Mouse (Mus musculus) left cerebral cortex, adult 8-10 months (tissue): ENCODE measurements around the gene Klrb1c. TPM values are rescaled to one million over a fixed set of nuclear protein-coding genes. Genes with fewer than 3 reads are reported as not detected.
A peak's percentile ranks its signal among the peaks of the same experiment; 100 is the strongest.
"Not testable (repeated sequence)": the region's sequence is repeated elsewhere in the genome, so short reads cannot be mapped to it uniquely, and the experiment has no call there.

Experiments
- DNase-seq, 2 experiments: peaks; one replicate each; pipeline ENCODE4 v3.0.0; 2022; ENCODE audit warnings: low spot score in 2 of 2
- total RNA-seq, 4 experiments: library from RNA; stranded (reverse); gene quantifications; 2 replicates each; pipeline ENCODE4 v1.2.4; 2022

Klrb1c gene
- under 1 TPM in 1 of 4 experiments, not detected in 3; 0.25 TPM for total RNA-seq

- no peak for DNase-seq
Observed at GRCm38 (mm10) chr6:128789115-128789514, at the start of gene Klrb1c. Gene Klrb1c, minus strand, starts transcription at chr6:128789215.

DNA sequence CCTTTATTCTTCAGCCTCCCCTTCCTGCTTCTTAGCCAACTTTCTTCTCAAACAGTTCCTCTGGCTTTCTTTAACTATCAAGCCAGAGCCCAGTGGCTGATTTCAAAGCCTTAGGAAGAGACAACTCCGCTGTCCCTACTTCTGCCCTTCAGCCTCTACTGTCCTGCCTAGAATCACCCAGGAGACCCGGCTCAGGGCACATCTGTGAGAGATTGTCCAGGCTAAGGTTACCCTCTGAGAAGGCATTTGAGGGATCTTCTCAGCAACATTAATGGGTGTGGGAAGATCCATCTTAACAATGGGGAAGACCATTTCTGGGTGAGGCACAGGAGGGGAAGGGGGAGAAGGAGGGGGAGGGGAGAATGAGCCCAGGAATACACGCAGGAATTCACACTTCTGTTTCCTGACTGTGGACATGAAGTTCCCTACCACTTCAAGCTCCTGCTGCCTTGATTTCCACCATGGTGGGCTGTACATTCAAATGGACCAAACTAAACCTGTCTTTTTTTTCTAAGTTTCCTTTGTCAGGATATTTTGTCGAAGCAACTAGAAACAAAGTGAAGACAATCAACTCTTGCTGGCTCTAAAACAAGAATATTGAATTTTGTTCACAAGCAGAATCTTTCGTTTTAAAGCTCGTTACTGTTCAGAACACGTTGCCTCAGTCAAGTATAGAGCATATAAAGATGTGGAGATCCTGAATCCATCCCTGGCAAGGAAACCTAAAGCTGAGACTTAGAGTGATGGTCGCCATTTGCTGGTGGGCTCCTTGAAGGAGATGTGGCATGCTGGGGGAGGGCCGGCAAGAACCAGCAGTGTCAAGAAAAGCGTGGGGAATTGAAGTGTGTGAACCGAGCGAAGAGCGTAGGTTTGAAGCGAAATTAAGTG lies 48.7 kb upstream of the Klrb1c start:
- DNase-seq = no peak

GRCm38 (mm10) chr6:128836955-128837334 lies 47.9 kb upstream of the Klrb1c start:
- no peak for DNase-seq

- DNase-seq = no peak
Observed at GRCm38 (mm10) chr6:128836191-128836954, 47.4 kb upstream of the Klrb1c start.

DNA sequence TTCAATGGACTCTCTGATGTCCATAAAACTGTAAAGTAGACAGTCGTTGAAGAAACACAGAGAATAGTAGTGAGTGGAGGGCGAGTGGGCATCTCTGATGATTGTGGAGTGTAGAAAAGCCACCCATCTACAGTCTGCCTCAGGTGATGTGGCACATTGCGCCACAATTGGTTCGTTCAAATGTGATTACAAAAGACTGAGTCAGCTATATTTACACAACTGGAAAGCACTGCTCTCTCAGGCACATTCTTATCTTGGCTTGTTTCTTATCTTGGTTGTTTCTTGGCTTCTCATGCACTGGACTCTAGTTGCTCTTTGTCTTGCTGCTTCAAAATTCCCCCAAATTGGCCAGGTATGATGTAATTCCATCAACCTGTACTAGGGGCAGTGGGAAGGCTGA lies 46.6 kb upstream of the Klrb1c start:
- no peak for DNase-seq

DNA sequence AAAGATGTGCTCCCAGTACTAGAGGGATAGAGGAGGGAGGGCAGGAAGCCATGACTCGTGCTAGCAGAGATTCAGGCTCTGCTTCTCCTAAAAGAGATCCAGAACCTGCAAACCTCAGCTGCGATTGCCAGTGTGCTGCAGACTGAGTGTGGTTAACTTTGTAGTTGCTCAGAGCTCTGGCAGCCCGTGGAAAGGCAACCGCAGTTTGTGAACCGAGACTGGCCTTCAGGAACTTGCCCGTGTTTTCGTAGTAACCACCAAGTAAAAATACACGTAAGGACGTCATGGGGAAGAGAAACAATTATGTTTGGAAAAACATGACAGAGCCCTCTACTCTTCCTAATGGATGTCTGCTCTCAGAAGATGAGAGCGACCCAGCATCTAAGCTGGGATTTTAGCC lies 44.0 kb upstream of the Klrb1c start:
- no peak for DNase-seq

DNA sequence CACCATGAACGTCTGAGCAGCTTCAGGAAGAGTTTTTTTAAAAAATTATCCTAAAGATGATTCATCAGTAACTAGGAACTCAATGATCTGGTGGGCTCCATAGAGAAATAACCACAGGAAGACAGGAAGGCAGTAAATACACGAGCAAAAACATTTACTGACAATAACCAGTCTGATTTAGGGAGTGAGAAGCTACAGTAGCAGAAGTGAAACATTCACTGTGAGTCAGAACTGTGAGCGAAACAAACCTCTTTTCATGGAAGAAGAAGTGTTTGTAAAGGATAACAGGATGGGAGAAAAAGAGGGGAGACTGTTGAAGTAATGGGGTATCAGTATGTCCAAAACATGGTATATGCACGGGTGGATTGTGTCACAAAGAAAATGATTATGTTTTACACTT lies 40.8 kb upstream of the Klrb1c start:
- no peak for DNase-seq

DNA sequence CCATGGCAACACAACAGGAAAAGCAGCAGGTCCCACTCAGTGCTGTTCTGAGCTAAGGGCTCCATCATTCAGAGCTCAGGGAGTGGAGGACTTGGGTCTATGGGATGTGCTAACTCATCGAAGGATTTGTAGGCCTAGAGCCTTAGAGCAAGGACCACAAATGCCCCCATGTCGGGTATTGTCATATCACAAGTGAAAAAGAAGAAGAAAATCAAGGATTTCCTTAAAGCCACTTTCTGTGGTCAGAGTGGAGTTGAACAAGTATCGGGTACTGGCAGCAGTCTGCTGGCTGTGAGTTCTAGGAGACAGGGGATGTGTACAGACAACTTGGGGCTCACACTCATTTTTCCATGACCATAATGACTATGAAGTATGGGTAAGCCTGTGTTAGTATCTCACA lies 37.8 kb upstream of the Klrb1c start:
- DNase-seq = no peak

DNA sequence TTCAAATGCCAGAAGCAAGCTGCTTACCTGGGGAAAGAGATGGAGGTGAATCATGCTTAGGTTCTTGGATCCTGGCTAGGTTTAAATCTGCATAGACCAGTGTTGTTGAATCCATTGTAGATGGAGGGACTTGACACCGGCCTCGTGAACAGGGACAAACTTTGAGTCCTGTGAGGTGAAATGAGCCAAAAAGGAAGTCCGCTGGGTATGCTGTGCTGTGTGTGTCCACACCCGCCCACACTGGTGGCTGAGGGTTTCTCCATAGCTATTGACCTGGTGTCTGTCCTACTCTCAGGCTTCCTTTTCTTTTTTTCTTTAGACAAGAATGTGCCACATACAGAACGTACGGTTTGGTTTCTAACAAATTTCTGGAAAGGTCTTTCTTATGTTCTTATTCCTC lies 37.1 kb upstream of the Klrb1c start, which contains the start of the genes Gm44511 and Klrb1b:
Gene Gm44511 (minus strand): TSS at position 184 of the 400 bp plus-strand sequence.
Gene Klrb1b (minus strand): TSS at position 200 of the 400 bp plus-strand sequence.
- no peak for DNase-seq

DNA sequence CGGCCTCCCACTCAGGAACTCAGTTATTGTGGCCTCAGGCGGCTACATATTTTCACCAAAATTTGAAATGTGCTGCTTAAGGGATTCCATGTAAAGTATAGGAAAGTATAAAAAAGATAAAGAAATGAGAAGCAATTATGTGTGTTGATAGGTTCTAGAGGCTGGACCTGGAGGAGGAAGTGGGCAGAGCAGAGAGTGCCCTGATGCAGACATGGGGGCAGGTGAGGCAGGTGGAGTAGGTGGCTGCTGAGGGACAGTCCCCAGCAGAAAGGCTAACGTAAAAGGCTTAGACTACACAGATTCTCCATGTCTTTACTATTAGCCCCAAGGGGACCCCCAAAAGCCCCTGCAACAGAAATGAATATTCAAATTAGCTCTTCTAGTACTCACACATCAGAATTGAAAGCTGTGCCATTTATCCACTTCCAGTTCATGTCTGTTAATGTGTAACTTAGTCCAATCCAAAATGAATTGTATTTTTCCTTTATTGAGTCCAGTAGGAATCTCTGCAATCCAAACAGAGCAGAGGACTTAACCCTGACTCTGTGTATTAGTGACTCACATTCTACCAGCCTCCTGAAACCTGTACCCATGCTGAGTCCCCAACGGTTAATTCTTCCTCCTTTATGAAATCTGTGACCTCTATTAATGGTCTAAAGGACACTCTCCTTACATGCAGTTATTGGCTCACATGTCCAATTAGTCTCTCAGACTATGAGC lies 29.2 kb upstream of the Klrb1c start:
- DNase-seq = no peak

DNA sequence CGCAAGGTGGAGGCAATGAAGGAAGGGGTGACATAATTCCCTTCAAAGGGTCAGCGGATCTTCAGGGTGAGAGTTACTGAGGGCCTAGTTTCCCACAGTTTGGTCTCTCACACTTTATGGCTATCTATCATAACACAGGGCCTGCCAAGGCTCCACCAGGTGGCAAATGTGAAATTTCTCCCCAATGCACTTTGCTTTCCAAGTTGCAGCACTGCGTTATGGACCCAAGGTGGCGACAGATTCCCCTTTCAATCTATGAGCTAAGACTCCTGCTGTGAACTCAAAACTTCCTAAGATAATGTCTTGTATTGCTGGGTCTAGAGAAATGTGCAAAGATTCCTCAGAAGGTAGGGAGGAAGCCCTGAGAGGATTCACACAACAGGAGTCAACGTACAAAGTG lies 19.5 kb upstream of the Klrb1c start:
- no peak for DNase-seq

GRCm38 (mm10) chr6:128807021-128807420 lies 18.0 kb upstream of the Klrb1c start:
- no peak for DNase-seq

DNA sequence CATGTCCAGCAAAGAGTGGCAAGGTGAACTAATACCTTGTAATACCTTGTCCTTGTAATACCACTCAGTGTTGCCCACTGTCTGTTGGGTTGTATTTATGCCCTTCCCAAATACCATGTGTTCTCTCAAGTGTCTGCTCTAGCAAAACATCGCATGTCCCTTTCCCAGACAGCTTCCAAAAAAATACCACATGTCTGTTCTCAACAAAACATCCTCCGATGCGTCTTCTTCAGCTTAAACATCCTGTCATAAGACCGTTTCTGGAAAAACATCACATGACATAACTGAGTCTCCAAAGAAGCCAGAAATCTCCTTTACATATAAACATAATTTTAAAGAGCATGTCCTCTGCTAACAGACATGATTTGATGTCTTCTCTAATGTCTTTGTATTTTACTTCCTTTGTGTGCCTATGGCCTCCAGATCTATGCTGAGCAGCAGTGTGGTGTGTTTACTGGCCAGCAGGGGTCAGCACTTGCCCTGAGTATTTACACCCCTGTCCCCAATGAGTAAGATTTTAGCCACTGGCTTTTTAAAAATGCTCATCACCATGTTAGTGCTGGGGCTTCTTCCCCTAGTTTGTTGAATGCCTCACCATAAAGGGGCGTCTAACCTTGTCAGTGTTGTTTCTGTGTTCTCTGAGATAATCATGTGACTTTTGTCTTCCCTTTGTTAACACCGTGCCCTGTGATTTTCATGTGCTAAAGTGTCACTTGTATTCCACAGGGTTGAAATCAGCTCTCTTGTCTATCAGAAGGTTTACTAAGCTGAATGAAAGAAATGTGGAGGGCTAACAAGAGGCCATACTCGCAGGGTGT lies 16.0 kb upstream of the Klrb1c start:
- not testable (repeated sequence) for DNase-seq

DNA sequence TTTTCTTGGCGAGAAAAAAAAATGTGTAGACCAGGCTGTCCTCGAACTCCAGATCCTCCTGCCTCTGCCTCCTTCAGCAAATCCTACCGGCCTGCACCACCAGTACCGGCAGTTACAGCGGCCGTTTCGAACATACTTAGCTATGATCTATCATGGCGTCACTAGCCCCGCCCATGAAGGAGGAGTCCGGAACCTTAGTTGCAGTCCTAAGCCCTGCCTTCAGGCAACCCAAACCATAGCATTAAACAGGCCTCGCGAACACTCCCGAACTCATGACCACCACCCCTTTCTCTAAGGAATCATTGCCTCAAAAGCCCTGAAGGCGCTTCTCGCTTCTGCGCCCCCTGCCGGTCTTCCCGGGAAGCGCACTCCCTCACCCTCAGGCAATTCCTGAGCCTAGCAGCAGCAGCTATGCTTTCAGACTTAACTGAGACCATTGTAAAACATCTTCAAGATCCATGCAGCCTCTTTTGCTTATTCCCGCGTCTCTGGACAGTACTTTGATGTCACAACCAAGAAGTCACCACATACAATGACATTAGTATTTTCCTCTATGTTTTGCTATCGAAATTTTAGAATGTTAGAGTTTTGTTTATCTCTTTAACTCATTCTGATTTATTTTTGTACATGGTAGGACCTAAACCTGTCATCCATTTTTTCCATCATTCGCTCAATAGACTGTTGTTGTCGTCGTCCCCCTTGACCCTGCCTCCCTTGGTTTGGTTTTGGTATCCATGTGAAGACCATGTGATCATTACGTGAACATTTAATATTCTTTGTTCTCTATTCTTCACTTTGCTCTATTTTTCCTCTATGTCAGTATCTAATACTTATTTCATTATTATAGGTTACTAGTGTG lies 14.2 kb upstream of the Klrb1c start:
- DNase-seq = peak; percentile 95 to 96

DNA sequence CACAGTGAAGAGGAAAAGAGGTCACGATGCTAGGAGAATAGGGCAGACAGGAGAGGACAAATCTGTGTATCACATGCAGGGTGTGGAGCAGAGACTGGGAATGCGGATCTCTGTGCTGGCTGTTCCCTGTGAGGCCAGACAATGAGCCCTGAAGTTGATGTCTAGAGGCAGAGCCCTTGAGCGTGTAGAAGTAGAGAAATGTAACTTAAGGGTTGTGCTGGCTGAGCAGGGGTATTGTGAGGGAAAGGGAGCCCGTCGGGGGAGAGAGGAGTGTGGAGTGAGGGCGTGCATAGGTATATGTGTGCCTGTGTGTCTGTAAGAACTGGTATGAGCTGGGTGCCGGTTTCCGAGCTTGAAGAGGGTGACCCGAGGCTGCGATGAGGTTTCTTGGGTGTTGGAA lies 13.5 kb upstream of the Klrb1c start:
- DNase-seq = peak; percentile 45 to 47

- not testable (repeated sequence) for DNase-seq
Observed at GRCm38 (mm10) chr6:128800696-128801095, 11.7 kb upstream of the Klrb1c start.

DNA sequence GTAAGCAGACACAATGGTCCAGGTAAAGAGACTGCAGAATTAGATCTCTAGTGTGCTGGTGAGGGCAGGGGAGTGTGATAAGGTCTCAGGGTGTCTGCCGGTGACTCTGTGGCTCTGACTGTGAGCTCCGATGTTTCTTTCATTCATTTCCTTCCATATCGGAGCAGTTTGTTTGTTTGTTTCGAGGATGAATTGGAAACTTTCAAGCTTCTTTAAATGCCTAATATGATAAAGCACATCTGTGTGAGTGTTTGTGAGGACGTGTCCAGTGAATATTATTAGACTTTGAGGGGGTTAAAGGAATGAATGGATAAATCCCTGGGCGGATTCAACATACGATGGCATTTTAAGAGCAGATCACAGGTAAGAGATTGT lies 10.9 kb upstream of the Klrb1c start:
- DNase-seq = no peak

DNA sequence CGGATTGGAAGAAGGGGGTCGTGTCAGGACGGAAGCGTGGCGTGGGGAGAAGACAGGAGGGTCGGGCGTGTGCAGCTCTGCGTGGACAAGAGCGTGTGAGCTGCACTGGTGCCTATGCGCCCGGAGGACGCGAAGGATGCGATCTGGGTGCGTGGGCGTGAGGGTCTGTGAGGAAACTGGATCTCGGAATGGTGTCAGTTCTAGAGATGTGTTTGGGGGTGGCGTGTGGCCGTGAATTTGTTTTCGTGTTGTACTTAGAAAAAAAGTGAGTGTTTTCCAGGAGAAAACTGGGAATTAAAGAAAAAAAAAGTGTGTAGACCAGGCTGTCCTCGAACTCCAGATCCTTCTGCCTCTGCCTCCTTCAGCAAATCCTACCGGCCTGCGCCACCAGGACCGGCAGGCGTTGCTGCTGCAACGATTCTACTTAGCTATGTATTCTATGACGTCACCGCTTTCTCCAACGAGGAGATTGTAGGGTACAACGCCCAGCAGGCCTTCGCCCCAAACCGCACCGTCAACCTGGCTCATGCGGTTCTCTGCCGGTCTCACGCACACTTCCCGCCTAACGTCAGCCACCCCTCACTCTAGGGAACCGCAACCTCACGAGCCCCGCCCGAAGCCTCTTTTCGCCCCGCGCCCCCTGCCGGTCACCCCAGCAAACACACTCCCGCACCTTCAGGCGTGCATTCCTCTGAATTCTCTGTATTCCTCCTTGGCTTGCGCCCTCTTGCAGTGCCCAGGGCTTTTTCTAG lies 10.3 kb upstream of the Klrb1c start:
- DNase-seq = peak; percentile 88 to 96

- DNase-seq = peak; percentile 60 to 90
Observed at GRCm38 (mm10) chr6:128798772-128799143, 9.7 kb upstream of the Klrb1c start.
